Mouse (Mus musculus): ENCODE results near the gene Vmn1r107.
"Not testable (repeated sequence)": the region's sequence is repeated elsewhere in the genome, so short reads cannot be mapped to it uniquely, and the experiment has no call there.

DNA sequence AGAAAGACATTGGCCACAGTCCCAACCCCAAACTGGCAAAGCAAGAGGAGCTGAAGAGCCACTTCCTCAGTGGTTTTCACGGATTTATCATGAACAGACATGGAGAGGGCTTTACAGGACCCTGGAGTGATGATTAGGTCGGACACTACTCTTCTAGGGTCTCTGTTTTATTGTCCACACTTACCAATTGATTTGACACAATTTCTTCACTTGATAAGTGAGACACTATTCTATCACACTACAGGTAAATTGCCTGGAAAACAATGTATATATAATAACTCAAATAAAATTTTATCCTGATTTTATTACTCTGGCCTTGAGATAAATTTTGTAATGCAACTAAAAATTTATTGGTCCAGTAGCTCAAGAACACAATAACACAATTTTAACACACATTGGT is 34.4 kb downstream of the Vmn1r107 start, which contains the start of gene Vmn1r111:
- not testable (repeated sequence) for TF ChIP-seq POLR2A (IDR thresholded peaks at IDR 0.05; ENCODE audit: borderline replicate concordance, insufficient read depth, low read length); CTCF (IDR thresholded peaks at IDR 0.05; ENCODE audit: borderline replicate concordance, insufficient read depth, low read depth, low read length)
